Mouse (Mus musculus): ENCODE measurements at regions not wholly inside any gene's neighbourhood (a gene's known extent, or its start where the extent isn't known, plus 50 kb on each side); places are given as distances from the start of the nearest gene placed in this dataset.

- TF ChIP-seq CTCF (IDR thresholded peaks at IDR 0.05; ENCODE audit: extremely low read depth, insufficient read depth, insufficient read length, insufficient replicate concordance) (no peak), POLR2A (IDR thresholded peaks at IDR 0.05; ENCODE audit: low read depth, low read length) (no peak)
Observed at GRCm38 (mm10) chr7:73596415-73596814, 54.8 kb upstream of the Chd2 start.

Measured in spleen, adult 2 months (tissue).